Mouse (Mus musculus) bone marrow, adult 2 months (tissue): Measurements from ENCODE around the gene Poc1a.

Experiments
- CTCF ChIP-seq: fragments of 200-500 bp; IDR thresholded peaks from 2 replicates; pipeline ENCODE4 v1.5.1; 2011; ENCODE audit warnings: low read length, control low read depth; ENCODE audit not compliant: control insufficient read depth, insufficient read depth
- POLR2A ChIP-seq: fragments of 200-500 bp; IDR thresholded peaks from 2 replicates; pipeline ENCODE4 v1.6.1; 2011; ENCODE audit warnings: low read depth, mild to moderate bottlenecking, control low read depth, low read length, borderline replicate concordance; ENCODE audit not compliant: control insufficient read depth

GRCm38 (mm10) chr9:106300176-106300803 lies 19.4 kb downstream of the Poc1a start:
- no peak for TF ChIP-seq POLR2A
- TF ChIP-seq CTCF = no peak
